Mouse (Mus musculus): ENCODE results near the gene Wdr83.
"Not testable (repeated sequence)": the region's sequence is repeated elsewhere in the genome, so short reads cannot be mapped to it uniquely, and the experiment has no call there.

The Wdr83 gene

DNA sequence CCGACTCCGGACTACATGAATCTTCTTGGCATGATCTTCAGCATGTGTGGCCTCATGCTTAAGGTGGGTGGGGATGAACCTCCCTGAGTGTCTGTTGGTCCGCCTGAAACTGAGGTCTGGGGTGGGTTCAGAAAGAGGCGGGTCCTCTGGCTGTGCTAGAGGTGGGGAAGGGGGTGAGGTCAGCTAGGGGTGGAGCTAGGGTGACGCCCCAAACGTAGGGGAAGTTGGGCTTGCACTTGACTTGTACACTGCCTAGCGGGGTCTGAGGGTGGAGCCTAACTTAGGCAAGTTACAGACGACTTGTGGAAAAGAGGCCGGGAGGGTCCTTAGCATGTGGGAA is at the start of gene Wdr83:
Gene Wdr83, minus strand, starts transcription at position 91 of the 340 bp plus-strand sequence.
- peak; percentile 24 to 68 for DNase-seq

DNA sequence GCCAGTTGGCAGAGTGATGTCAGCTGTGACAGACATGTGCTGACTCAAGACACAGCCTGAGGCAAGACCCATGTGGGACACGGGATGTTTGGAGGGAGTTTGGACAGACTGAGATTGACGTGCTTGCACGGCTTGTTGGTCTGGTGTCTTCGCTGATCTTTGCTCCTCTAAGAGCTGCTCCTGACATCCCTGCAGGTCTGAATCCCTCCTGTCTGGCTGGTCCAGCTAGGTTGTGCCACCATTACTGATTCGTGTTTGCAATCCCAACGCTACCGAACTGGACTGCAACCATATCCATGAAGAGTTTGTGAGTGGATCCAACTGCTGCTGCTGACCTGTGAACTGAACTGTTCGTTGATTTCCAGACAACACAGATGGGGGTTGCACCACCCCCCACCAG is 42.6 kb upstream of the Wdr83 start:
- DNase-seq = no peak

- DNase-seq = no peak
Observed at GRCm38 (mm10) chr8:85122995-85123394, 41.9 kb upstream of the Wdr83 start, which contains the start of gene Zfp791. Zfp791 (minus strand) TSS chr8:85123095.

DNA sequence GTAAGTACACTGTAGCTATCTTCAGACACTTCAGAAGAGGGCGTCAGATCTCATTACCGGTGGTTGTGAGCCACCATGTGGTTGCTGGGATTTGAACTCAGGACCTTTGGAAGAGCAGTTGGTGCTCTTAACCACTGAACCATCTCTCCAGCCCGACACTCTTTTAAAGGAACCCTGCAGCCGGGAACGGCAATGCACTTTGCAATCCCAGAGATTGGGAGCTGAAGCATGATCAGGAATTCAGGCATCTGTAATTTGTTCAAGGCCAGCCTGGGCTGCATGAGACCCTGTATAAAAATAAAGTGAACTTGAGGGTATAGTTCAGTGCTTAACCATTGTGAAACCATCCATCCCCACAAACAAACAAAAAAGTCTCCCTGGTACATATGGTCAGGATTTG is 39.1 kb upstream of the Wdr83 start:
- not testable (repeated sequence) for DNase-seq

- peak; percentile 95 to 97 for DNase-seq
Observed at GRCm38 (mm10) chr8:85119052-85119981, 38.2 kb upstream of the Wdr83 start.

DNA sequence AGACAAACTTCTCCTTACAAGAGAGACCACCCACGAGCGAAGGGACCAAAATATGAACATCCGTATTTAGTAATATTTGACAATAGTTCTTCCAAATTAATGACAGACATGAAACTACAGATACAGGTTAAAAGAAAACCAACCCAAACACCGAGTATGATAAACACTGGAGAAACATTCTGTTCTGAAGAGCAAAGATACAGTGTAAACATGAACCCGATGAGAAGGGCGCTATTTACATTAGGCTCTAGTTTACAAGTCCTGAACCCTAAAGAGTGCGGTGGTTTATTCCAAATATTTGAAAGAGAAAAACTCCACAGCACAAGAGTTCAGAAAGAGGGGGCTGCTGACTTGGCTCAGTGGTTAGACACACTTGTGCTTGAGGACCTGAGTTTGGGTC is 35.9 kb upstream of the Wdr83 start:
- no peak for DNase-seq

GRCm38 (mm10) chr8:85115501-85115900 is 34.4 kb upstream of the Wdr83 start:
- DNase-seq = no peak

GRCm38 (mm10) chr8:85113241-85113640 is 32.1 kb upstream of the Wdr83 start:
- no peak for DNase-seq

GRCm38 (mm10) chr8:85100076-85100665 is 19.1 kb upstream of the Wdr83 start:
- no peak for DNase-seq

DNA sequence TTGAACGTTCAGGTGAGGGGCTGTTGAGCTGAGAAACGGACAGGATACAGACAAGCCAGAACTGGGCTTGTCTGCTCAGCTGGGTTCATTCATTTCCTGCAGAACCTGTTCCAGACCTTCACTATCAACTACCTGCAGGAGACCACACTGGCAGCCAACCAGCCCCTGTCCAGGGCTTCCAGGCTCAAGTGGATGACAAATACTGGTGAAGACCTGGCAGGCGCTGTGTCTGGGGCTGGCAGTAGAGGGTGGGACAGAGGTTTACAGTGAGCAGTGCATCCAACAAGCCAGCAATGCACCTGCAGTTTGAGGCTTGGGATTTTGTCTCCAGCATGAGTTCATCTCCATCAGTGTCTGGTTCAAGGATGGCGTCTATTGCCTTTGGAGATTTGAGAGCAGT is 15.7 kb upstream of the Wdr83 start:
- no peak for DNase-seq

GRCm38 (mm10) chr8:85096196-85096595 is 15.1 kb upstream of the Wdr83 start:
- DNase-seq = no peak

DNA sequence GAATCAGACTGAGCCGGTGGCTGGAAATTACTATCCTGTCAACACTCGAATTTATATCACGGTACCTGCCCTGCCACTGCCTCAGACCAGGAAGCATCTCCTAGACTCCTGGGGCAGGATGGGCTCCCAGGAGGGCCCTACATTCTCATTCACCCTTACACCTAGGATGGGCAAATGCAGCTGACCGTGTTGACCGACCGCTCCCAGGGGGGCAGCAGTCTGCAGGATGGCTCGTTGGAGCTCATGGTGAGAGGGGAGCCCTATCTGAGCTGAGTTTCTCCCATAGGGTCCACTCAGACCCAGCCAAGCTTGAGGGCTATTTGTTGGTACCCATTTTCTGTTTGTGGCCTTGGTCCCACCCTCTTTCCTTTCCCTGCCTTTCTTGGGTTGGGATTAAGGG is 14.5 kb upstream of the Wdr83 start:
- DNase-seq = no peak

GRCm38 (mm10) chr8:85095051-85095450 is 13.9 kb upstream of the Wdr83 start:
- no peak for DNase-seq

GRCm38 (mm10) chr8:85091526-85092090 is 10.5 kb upstream of the Wdr83 start:
- DNase-seq = no peak

DNA sequence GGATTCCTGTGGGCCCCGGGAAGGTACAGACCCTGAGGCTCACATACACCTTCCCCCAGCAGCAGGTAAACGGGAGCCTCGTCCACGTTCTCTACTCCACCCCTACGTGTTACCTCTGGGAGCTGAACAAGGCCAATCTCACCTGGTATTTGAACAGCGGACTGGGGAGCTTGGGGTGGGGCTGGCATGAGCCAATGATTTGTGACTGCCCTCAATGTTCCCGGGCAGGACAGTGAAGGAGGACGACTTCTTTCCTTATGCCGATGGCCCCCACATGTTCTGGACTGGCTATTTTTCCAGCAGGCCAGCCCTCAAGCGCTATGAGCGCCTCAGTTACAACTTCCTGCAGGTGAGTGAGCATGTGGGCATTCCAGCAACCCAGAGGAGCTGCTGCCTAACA is 9.8 kb upstream of the Wdr83 start:
- DNase-seq = no peak

DNA sequence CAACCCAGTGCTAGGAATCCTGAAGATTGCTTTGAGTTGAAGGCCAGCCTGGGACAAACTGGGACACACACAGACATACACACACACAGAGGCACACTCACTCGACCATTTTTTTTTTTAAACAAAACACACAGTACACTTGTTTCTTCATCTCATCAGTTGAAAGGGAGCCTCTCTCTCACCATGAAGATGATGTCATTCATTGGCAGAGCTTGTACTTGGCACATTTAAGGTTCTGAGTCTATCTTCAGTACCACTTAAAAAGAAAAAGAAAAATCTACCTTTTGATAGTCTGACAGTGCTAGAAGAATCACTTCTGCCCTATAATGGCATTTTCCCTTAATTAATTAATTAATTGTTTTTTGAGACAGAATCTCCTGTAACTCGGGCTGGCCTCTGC is 7.7 kb upstream of the Wdr83 start:
- DNase-seq = no peak

- DNase-seq = peak in 1 of 2 experiments; percentile 41
Observed at GRCm38 (mm10) chr8:85086238-85086637, 5.1 kb upstream of the Wdr83 start.

GRCm38 (mm10) chr8:85084633-85085032 is 3.5 kb upstream of the Wdr83 start:
- DNase-seq = no peak

DNA sequence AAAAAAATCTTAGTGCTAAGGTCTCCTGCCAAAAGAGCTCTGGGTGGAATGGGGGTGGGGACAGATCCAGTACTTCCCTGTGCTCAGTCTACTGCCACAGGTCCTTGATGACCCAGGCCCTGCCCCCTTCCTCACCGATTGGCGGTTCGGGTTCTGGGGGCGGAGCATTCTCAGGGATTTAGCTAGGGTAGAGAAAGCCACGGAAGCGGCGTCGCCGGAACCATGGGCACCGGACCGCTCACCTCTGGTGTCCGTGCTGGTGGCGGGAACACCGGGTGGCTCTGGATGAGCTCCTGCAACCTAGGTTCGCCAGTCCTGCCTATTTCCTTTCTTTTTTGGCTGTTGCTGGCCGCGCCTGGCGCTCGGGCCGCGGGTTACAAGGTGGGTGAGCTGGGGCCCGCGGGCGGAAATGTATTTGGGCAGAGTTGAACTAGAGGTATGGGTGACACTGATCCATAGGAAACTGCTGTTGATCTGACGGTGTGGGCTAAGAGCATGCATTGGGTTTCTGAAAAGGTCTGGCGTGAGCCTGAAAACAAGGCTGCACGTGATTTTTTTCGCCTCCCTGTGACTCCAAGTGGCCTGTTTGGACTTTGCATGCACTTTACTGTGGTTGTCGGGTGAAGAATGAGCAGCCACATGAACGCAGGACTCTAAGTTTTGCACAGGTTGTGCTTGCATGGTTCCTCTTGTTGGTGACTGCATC is 2.2 kb upstream of the Wdr83 start, which contains the start of gene Man2b1:
Gene Man2b1, plus strand, starts transcription at position 163 of the 706 bp plus-strand sequence.
- peak; percentile 95 to 97 for DNase-seq

DNA sequence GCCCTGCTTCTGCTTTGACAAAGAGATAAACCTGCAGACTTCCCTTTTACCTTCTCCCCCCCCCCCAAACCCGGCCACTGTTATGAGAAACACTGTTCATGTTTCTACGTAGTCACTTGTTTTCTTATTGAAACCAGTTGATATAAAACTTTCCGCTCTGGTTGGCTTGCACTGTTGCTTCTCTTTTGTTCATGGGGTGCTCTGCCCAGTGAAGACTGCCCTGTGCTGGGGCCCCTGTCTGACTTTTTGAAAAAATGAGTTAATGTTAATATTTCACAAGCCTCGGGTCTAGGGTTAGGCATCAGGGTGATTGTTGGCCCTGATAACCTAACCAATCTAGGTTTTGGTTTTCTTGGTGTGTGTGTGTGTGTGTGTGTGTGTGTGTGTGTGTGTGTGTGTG is 1.1 kb upstream of the Wdr83 start:
- not testable (repeated sequence) for DNase-seq

GRCm38 (mm10) chr8:85080532-85081215 is 432 bp downstream of the Wdr83 start, which contains the start of gene Wdr83os:
Wdr83os (plus strand) TSS chr8:85080740.
- peak; percentile 64 for DNase-seq

DNA sequence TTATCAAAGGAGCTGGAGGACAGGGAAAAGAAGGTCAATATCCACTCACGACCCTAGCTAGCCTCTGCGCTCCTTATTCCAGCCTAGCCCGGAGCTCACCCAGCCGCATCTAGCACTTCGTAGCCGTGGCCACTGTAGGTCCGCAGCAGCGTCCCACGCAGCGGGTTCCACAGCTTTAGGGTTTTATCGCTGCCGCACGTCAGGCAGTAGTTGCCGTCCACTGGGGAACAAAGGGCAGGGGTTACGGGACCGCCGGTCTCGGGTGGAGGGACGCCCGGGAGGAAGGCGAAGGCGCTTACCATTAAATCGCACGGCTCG is 933 bp downstream of the Wdr83 start:
- no peak for DNase-seq

DNA sequence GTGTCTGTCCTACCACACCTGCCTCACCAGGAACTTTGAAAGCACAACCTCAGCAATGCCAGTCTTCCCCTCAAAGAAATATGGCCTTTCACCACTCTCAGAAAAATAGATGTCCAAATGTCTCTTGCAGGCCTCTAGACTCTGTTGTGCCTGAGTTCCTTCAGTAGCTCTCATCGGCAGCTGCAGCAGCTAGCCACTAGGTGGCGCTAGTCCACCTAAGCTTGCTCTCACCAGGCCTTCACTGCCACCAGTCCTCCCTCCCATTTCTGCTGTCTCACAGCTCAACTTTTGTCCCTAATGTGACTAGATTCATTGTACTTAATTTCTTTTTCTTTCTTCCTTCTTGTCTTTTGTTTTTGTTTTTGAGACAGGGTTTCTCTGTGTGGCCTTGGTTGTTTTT is 4.1 kb downstream of the Wdr83 start:
- peak; percentile 81 to 86 for DNase-seq

Data from kidney, postnatal 25 days (tissue).